Mouse (Mus musculus): ENCODE measurements around the gene Ccdc113.

DNA sequence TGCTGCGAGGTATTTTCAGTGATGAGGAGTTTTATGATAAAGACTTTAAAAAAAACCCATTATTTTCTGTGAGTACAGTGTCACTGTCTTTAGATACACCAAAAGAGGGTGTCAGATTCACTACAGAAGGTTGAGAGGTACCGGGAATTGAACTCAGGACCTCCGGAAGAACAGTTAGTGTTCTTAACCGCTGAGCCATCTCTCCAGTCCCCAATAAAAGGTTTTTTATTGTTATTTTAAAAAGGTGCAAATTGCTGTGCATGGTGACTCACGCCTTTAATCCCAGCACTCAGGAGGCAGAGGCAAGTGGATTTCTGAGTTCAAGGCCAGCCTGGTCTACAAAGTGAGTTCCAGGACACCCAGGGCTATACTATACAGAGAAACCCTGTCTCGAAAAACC lies 38.4 kb upstream of the Ccdc113 start:
- TF ChIP-seq CTCF (IDR thresholded peaks at IDR 0.05; ENCODE audit: low read depth, low read length) = no peak
- TF ChIP-seq POLR2A (IDR thresholded peaks at IDR 0.05; ENCODE audit: borderline replicate concordance, low read depth, low read length) = no peak
